Mouse (Mus musculus) T-helper 2 cell (primary cell): ENCODE results near the gene Gm28539.
"Not testable (repeated sequence)": the region's sequence is repeated elsewhere in the genome, so short reads cannot be mapped to it uniquely, and the experiment has no call there.

ENCODE experiments used
- in situ Hi-C: fragments of 300-600 bp; cut with MboI, MseI; formaldehyde crosslinking; loops from one replicate; pipeline ENCODE4 v1.15.1; 2025; ENCODE audit warnings: high pct_unique_total_duplicates

The Gm28539 gene

DNA sequence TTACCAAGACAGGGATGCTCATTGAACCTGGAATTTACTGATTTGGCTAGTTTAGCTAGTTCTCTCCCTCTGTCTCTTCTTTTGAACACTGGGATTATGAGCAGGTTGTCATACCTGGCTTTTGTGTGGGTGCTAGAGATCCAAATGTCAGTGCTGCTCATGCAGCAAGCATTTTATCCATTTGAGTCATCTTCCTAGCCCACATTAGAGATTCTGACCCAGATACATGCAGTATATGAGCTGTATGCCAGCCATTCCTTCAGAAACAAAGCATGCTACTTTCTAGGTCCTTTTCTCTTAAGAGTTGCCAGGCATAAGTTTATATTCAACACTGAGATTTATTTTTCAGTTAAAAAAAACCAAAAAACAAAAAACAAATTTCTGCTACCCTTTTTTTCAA is 116.4 kb downstream of the Gm28539 start:
- in situ Hi-C loops, result no loop called here

- in situ Hi-C loops, result no loop called here
These were observed 118.7 kb downstream of the Gm28539 start for GRCm38 (mm10) chr16:18955070-18955469.

- in situ Hi-C loops, result no loop called here
These were observed 127.1 kb downstream of the Gm28539 start for GRCm38 (mm10) chr16:18963486-18963885.

GRCm38 (mm10) chr16:18969420-18970128 is 133.2 kb downstream of the Gm28539 start:
- in situ Hi-C loops, result no loop called here

DNA sequence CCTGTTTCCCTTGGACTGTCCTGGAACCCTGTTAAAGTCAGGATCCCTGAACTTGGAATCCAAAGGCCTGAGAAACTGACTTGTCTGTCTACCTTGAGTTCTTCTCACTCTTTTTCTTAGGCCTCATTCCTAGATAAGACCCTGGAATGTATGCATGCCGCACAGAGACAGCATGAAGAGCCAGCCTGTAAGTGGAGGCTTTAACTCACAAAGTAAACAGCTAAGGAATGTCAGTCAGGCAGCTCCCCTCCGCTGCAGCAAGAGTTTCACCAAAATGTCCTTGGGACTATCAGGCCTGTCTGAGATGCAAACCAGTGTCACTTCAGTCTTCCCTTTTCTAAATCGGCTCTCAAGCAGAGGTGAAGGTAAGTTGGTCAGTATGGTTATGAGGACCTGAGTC is 134.5 kb downstream of the Gm28539 start:
- in situ Hi-C loops, result no loop called here

- in situ Hi-C loops, result not testable (repeated sequence)
These were observed 139.3 kb downstream of the Gm28539 start for GRCm38 (mm10) chr16:18975665-18976064.

DNA sequence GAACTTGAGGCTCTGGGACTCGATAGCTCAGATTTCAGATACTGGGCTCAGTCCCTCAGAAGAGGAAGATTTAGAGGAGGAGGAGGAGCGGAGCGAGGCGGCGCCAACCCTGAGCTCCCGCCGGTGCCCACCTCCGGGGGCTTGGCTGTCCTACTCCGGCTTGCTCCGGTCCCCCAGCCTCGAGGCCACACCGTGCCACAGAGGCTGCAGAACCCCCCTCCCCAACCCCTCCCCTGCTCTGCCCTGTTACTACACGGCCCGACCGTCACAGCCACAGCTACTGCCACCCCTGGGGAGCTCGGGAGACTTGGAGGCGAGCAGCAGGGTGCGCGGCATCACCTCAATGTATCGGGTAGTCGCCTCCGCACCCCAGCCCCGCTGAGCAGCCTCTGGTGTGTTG is 139.9 kb downstream of the Gm28539 start:
- in situ Hi-C loops, result no loop called here

DNA sequence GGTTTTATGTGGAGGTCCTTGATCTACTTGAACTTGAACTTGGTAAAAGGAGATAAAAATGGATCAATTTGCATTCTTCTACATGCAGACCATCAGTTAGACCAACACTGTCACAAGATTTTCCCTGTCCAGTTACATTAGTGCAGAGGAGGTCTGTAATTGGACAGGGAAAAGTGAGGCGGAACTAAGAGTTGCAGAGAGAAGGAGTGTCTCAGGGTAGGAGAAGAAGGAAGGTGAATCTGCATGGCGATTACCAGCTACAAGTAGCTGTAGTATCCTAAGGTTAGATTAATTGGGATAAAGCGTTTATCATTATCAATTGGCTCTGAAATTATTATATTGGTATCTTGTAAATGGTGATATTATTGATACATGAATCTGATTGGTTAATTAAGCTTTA is 150.0 kb downstream of the Gm28539 start:
- in situ Hi-C loops, result no loop called here

DNA sequence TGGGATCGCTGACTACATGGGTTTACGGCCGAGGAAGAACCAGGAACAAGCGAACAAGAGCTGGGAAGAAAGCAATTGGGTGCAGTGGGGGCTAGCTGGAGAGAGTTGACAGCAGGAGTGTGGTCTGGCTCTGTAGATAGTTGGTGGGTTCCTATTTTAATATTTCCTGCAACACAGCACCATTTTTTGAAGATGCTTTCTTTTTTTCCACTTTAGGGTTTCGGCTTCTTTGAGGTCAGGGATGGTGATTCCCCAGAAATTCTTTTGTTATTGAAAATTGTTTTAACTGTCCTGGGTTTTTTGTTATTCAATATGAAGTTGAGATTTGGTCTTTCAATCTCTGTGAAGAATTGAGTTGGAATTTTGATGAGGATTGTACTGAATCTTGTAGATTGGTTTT is 150.5 kb downstream of the Gm28539 start:
- in situ Hi-C loops, result no loop called here

DNA sequence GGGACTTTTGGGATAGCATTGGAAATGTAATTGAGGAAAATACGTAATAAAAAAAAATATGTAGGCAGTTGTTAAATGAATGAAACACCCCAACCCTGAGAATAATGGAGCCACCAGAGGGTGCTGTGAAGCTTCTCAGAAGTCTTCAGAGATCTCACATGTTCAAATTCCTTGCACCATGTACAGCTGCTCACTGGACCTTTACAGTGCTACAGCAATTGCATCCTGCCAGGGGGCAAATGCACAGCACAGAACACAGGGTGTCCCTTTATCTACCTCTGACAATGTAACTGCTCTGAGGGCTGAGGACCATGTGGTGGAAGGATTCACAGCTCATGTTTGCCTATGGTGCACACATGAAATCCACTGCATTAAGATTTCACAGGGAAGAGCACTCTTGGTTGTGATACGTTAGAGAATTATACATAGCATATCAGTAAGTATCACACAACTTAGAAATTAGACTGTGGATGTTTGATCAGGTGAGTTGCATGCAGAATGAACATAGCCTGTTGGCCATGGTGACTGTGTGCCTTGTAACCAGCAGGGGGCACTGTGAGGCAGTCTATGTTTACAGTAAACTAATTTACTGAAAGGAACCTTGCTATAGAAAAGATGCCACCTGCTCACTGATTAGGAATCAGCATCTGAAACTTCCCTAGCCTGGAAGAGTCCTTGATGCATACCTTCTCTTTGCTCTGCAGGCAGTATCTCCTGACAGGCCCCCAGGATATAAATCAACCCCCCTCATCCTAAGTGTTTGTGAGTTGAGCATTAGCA is 166.4 kb downstream of the Gm28539 start:
- in situ Hi-C loops, result not testable (repeated sequence)

DNA sequence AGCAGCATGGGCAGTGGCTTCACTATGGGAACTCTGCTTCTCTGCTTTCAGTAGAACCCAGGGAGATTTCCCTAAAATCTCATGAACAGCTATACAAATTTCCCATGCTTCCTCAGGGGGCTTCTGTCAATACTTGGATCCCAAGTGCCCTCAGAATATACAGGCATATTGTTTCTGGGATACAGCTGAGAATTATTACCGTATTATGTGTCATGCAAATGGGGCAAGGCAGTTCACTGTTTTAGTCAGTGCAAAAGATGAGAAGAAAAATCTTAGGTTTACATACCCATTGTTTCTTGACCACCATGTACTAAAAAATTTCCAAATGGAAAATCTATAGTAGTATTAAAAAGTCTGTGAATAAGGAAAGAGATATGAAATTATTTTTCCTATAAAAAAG is 167.4 kb downstream of the Gm28539 start:
- in situ Hi-C loops, result no loop called here

DNA sequence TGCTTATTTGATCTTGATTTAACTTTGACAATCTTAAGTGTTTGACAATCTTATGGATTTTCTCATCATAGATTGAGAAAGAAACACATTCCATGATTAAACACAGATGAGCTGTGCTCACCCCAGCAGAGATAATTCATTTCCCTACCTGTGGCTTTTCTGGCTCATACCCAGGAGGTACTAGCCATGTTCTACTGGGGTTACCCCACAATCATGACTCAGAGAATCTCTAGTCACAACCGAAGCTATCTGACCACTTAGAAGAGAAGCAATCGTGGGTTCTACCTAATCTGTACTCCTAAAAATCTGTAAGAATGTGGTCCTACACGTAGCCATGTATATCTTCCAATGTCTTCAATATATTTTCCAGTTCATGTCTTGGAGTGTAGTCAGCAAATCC is 168.9 kb downstream of the Gm28539 start:
- in situ Hi-C loops, result no loop called here
